Mouse (Mus musculus): ENCODE measurements around the gene 2610042L04Rik.
"Not testable (repeated sequence)": the region's sequence is repeated elsewhere in the genome, so short reads cannot be mapped to it uniquely, and the experiment has no call there.

2610042L04Rik gene

GRCm38 (mm10) chr14:4334476-4335080 is at the start of gene 2610042L04Rik:
2610042L04Rik (plus strand) TSS chr14:4334763.
- DNase-seq = not testable (repeated sequence)

- not testable (repeated sequence) for DNase-seq
Observed at GRCm38 (mm10) chr14:4316983-4317382, 17.6 kb upstream of the 2610042L04Rik start, which contains the start of gene Gm3149. Gm3149 (plus strand) TSS chr14:4317283.

GRCm38 (mm10) chr14:4335506-4335905 is 943 bp downstream of the 2610042L04Rik start:
- DNase-seq = not testable (repeated sequence)

DNA sequence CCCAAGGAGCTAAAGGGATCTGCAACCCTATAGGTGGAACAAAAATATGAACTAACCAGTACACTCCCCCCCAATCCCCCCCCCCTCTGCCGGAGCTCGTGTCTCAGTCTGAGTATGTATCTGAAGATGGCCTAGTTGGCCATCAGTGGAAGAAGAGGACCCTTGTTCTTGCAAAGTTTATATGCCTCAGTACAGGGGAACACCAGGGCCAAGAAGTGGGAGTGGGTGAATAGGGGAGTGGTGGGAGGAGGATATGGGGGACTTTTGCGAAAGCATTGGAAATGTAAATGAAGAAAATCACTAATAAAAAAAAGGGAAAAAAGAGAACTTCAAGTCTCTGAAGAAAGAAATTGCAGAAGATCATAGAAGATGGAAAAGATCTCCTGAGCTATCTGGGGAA is 34.4 kb downstream of the 2610042L04Rik start:
- not testable (repeated sequence) for DNase-seq

DNA sequence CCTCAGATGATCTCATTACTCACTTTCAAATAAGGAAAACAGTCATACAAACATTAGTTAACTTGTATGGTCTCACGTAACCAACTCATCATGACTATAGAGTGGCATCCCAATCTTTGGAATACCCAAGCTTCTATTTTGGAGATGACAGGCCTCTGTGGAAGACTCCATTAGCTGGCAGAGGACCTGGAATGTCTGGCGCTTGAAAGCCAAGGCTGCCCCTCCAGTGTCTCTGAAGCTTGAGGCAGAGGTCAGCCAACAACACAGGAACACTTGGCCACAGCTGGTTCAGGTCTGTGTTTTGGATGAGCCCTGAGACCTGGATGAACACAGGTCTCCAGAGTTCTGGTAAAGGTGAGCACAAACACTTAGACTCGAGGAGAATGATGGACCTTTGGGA is 35.1 kb downstream of the 2610042L04Rik start:
- DNase-seq = not testable (repeated sequence)

GRCm38 (mm10) chr14:4377871-4378270 is 43.3 kb downstream of the 2610042L04Rik start:
- DNase-seq = not testable (repeated sequence)

DNA sequence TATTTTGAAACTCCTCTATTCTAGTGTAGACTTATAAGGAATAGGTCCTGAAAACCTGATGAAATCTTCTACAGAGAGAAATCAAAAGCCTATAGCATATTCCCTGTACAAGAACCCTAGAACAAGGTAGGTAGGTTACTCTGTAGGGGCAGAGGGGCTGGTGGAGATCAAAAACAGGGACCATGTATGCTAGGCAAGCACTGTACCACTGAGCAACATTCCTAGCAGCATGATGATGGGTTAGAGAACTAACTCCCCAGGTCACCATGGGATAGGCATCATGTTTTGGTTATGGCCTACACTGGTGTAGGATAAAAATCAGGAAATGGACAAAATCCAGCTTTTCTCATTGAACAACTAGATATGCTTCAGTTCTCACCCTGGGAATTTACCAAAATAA is 51.0 kb downstream of the 2610042L04Rik start:
- not testable (repeated sequence) for DNase-seq

GRCm38 (mm10) chr14:4392841-4393530 is 58.4 kb downstream of the 2610042L04Rik start:
- not testable (repeated sequence) for DNase-seq

GRCm38 (mm10) chr14:4397226-4397625 is 62.7 kb downstream of the 2610042L04Rik start, which contains the start of gene Gm3159:
Gm3159 (plus strand) TSS chr14:4397526.
- DNase-seq = not testable (repeated sequence)

- not testable (repeated sequence) for DNase-seq
Observed at GRCm38 (mm10) chr14:4398624-4399023, 64.1 kb downstream of the 2610042L04Rik start.

- not testable (repeated sequence) for DNase-seq
Observed at GRCm38 (mm10) chr14:4400115-4400789, 65.7 kb downstream of the 2610042L04Rik start.

GRCm38 (mm10) chr14:4401245-4401644 is 66.7 kb downstream of the 2610042L04Rik start:
- not testable (repeated sequence) for DNase-seq

DNA sequence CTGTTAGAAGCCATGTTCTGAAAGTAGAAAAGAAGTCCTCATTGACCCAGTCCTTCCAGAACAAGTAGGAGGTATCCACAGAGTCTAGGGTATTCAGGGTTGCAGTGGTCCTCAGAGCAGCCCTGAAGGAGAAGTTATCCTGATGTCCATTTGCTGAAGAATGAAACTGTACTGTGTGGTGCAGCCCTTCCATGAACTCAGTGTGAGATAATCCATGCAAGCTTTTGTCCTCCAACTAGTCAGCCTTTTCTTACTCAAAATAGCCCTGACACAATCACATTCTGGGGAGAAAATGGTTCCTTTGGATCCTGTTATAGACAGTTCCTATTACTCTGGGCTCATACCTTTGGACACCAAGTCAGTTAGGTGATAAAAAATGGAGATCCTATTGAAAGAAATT is 69.3 kb downstream of the 2610042L04Rik start:
- not testable (repeated sequence) for DNase-seq

All from kidney, postnatal 14 days (tissue).